Mouse (Mus musculus): Measurements from ENCODE around the gene Pdap1. TPM values are rescaled to one million over a fixed set of nuclear protein-coding genes. Genes with fewer than 3 reads are reported as not detected.

Pdap1 gene
- total RNA-seq, 1 experiment = 108 TPM

DNA sequence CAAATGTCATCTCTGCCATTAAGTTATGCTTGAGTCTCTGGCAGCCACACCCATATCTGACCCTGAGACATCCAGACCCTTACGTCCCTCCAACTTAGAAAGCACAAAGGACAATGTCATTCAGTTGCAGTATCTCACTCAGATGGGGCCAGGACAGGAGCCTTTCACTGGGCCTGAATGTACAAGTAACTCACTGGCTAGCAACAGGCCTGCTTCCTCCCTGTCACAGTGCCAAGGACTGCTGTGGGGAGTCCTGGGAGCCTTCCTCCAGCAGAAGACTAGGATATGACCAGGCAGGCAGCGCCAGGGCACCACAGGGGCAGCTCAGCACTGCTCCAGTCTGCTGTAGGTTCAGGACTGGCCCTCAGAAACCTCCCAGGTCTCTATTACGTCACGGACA is 10.9 kb downstream of the Pdap1 start:
- H3K36me3 ChIP-seq (ENCODE audit: control insufficient read depth, insufficient read depth, low read length, poor library complexity, severe bottlenecking) = peaks cover 79% of the 10 kb centered on the region
- no peaks in the 10 kb centered on the region for H3K9me3 ChIP-seq (ENCODE audit: control insufficient read depth, insufficient read depth, low read depth, low read length)
- H3K27ac ChIP-seq (ENCODE audit: insufficient read depth, low read depth, low read length, poor library complexity, severe bottlenecking) = no peak overlapping the region
- peaks cover 0 to 4% of the 10 kb centered on the region in 2 experiments; a peak in 1 of 4 replicates for H3K4me1 ChIP-seq (ENCODE audit: control insufficient read depth in 2 of 2, insufficient read depth in 2 of 2, low read length in 2 of 2, poor library complexity in 1 of 2)
- no peak for DNase-seq (ENCODE audit: low read depth, low spot score)
- H3K4me3 ChIP-seq (ENCODE audit: insufficient read depth in 1 of 2, low read depth in 1 of 2, low read length in 2 of 2, poor library complexity in 1 of 2, severe bottlenecking in 1 of 2) = no peak overlapping the region
- in situ Hi-C loops (cut with MboI; ENCODE audit: low sequenced_read_pairs in 2 of 2, unreplicated experiment in 2 of 2) = no loop called here
- H3K9ac ChIP-seq (ENCODE audit: insufficient read depth, low read depth, low read length, poor library complexity, severe bottlenecking) = no peak overlapping the region
- TF ChIP-seq ZNF384 (IDR thresholded peaks at IDR 0.05; ENCODE audit: low read depth, low read length) = no peak
- TF ChIP-seq MAFK (IDR thresholded peaks at IDR 0.05; ENCODE audit: insufficient read depth, low read depth, low read length) = no peak
- no peak for TF ChIP-seq HCFC1 (IDR thresholded peaks at IDR 0.05; ENCODE audit: borderline replicate concordance, insufficient read depth, low read length)

DNA sequence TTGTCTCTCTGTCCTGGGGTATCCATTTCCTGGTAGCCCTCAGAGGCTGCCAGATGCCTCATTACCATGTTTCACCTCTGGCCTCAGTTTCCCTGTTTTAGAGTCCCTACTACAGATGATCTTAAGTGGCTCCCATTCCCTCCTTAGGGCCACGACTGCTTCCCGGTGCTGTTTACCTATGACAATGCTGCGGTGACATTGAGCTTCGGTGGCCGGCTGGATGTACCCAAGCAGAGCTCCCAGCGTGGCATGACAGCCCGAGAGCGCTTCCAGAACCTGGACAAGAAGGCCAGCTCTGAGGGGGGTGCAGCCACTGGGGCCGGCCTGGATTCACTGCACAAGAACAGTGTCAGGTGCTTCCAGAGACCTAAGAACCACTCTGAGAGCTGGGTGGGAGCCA is 13.5 kb downstream of the Pdap1 start:
- no peak overlapping the region for H3K9ac ChIP-seq (ENCODE audit: insufficient read depth, low read depth, low read length, poor library complexity, severe bottlenecking)
- no peak for DNase-seq (ENCODE audit: low read depth, low spot score)
- H3K36me3 ChIP-seq (ENCODE audit: control insufficient read depth, insufficient read depth, low read length, poor library complexity, severe bottlenecking) = peaks cover 69% of the 10 kb centered on the region
- H3K4me1 ChIP-seq (ENCODE audit: control insufficient read depth in 2 of 2, insufficient read depth in 2 of 2, low read length in 2 of 2, poor library complexity in 1 of 2) = no peaks in the 10 kb centered on the region; a peak in 1 of 4 replicates
- H3K9me3 ChIP-seq (ENCODE audit: control insufficient read depth, insufficient read depth, low read depth, low read length) = no peaks in the 10 kb centered on the region
- in situ Hi-C loops (cut with MboI; ENCODE audit: low sequenced_read_pairs in 2 of 2, unreplicated experiment in 2 of 2) = no loop called here
- TF ChIP-seq ZC3H11A (IDR thresholded peaks at IDR 0.05; ENCODE audit: borderline replicate concordance, low read depth, low read length) (no peak), MAFK (IDR thresholded peaks at IDR 0.05; ENCODE audit: insufficient read depth, low read depth, low read length) (no peak), CHD2 (IDR thresholded peaks at IDR 0.05; ENCODE audit: low read depth, low read length) (no peak), HCFC1 (IDR thresholded peaks at IDR 0.05; ENCODE audit: borderline replicate concordance, insufficient read depth, low read length) (no peak), ZNF384 (IDR thresholded peaks at IDR 0.05; ENCODE audit: low read depth, low read length) (no peak)
- H3K4me3 ChIP-seq (ENCODE audit: insufficient read depth in 1 of 2, low read depth in 1 of 2, low read length in 2 of 2, poor library complexity in 1 of 2, severe bottlenecking in 1 of 2) = no peak overlapping the region
- H3K27ac ChIP-seq (ENCODE audit: insufficient read depth, low read depth, low read length, poor library complexity, severe bottlenecking) = no peak overlapping the region

DNA sequence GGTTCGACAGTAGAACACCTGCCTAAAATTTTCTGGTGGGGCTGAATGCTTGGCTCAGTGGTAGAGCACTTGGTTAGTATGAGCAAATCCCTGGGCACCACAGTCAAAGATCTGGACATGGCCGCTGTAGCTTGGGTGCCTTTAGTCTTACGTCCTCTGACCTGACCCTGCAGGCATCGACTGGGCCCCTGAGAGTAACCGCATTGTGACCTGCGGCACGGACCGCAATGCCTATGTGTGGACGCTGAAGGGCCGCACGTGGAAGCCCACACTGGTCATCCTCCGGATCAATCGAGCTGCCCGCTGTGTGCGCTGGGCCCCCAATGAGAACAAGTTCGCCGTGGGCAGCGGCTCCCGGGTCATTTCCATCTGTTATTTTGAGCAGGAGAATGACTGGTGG is 16.6 kb downstream of the Pdap1 start:
- Histone ChIP-seq H3K27ac (ENCODE audit: insufficient read depth, low read depth, low read length, poor library complexity, severe bottlenecking) (no peak overlapping the region), H3K4me1 (ENCODE audit: control insufficient read depth in 2 of 2, insufficient read depth in 2 of 2, low read length in 2 of 2, poor library complexity in 1 of 2) (peaks cover 0 to 3% of the 10 kb centered on the region in 2 experiments; a peak in 2 of 4 replicates), H3K9ac (ENCODE audit: insufficient read depth, low read depth, low read length, poor library complexity, severe bottlenecking) (no peak overlapping the region), H3K36me3 (ENCODE audit: control insufficient read depth, insufficient read depth, low read length, poor library complexity, severe bottlenecking) (peaks cover 46% of the 10 kb centered on the region), H3K9me3 (ENCODE audit: control insufficient read depth, insufficient read depth, low read depth, low read length) (no peaks in the 10 kb centered on the region), H3K4me3 (ENCODE audit: insufficient read depth in 1 of 2, low read depth in 1 of 2, low read length in 2 of 2, poor library complexity in 1 of 2, severe bottlenecking in 1 of 2) (no peak overlapping the region)
- in situ Hi-C loops (cut with MboI; ENCODE audit: low sequenced_read_pairs in 2 of 2, unreplicated experiment in 2 of 2) = no loop called here
- TF ChIP-seq CHD2 (IDR thresholded peaks at IDR 0.05; ENCODE audit: low read depth, low read length) = no peak
- no peak for TF ChIP-seq MAFK (IDR thresholded peaks at IDR 0.05; ENCODE audit: insufficient read depth, low read depth, low read length)
- TF ChIP-seq ZC3H11A (IDR thresholded peaks at IDR 0.05; ENCODE audit: borderline replicate concordance, low read depth, low read length) = no peak
- TF ChIP-seq ZNF384 (IDR thresholded peaks at IDR 0.05; ENCODE audit: low read depth, low read length) = no peak
- TF ChIP-seq HCFC1 (IDR thresholded peaks at IDR 0.05; ENCODE audit: borderline replicate concordance, insufficient read depth, low read length) = no peak
- DNase-seq (ENCODE audit: low read depth, low spot score) = no peak

DNA sequence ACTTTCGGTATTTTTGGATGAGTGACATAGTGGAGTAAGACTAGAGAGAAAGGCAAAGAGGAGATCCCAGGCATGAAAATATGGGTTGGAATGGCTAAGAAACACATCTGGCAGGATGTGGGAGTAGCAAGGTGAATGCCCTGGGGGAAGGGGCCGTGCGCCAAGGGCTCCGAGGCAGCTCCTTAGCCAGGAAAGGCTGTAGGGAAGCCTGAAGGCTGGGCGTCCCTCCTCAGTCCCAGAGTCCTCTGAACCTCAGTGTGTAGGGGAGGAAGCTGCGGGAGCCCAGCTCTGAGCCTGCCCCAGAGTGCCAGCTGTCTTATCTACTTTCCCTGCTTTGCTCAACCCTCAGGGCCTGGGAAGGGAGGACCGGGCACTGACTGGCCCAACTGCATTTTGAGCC is 19.1 kb downstream of the Pdap1 start:
- TF ChIP-seq CHD2 (IDR thresholded peaks at IDR 0.05; ENCODE audit: low read depth, low read length) (no peak), MAFK (IDR thresholded peaks at IDR 0.05; ENCODE audit: insufficient read depth, low read depth, low read length) (no peak), ZNF384 (IDR thresholded peaks at IDR 0.05; ENCODE audit: low read depth, low read length) (no peak), ZC3H11A (IDR thresholded peaks at IDR 0.05; ENCODE audit: borderline replicate concordance, low read depth, low read length) (no peak), HCFC1 (IDR thresholded peaks at IDR 0.05; ENCODE audit: borderline replicate concordance, insufficient read depth, low read length) (no peak)
- no peak for DNase-seq (ENCODE audit: low read depth, low spot score)
- Histone ChIP-seq H3K9me3 (ENCODE audit: control insufficient read depth, insufficient read depth, low read depth, low read length) (no peaks in the 10 kb centered on the region), H3K4me3 (ENCODE audit: insufficient read depth in 1 of 2, low read depth in 1 of 2, low read length in 2 of 2, poor library complexity in 1 of 2, severe bottlenecking in 1 of 2) (no peak overlapping the region), H3K36me3 (ENCODE audit: control insufficient read depth, insufficient read depth, low read length, poor library complexity, severe bottlenecking) (peaks cover 29% of the 10 kb centered on the region), H3K4me1 (ENCODE audit: control insufficient read depth in 2 of 2, insufficient read depth in 2 of 2, low read length in 2 of 2, poor library complexity in 1 of 2) (peaks cover 2 to 3% of the 10 kb centered on the region in 2 experiments; a peak in 3 of 4 replicates), H3K27ac (ENCODE audit: insufficient read depth, low read depth, low read length, poor library complexity, severe bottlenecking) (no peak overlapping the region), H3K9ac (ENCODE audit: insufficient read depth, low read depth, low read length, poor library complexity, severe bottlenecking) (no peak overlapping the region)
- in situ Hi-C loops (cut with MboI; ENCODE audit: low sequenced_read_pairs in 2 of 2, unreplicated experiment in 2 of 2) = no loop called here

DNA sequence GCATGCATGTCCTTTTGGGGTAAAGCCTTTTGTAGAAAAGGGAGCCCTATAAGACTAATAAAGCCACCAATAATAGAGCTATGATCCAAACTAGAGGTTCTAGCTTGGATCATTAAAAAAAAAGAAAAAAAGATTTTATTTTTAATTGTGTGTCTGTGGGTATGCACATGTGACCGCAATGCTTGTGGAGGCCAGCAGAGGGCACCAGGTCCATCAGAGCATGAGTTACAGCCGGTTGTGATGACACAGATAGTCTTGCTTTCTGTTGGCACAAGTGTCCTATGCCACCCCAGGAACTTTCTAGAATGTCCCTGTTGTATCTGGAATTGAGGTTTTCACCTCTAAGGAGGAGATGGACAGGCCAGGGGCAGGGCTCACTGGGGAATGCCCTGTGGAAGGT is 20.7 kb downstream of the Pdap1 start:
- in situ Hi-C loops (cut with MboI; ENCODE audit: low sequenced_read_pairs in 2 of 2, unreplicated experiment in 2 of 2) = no loop called here
- Histone ChIP-seq H3K27ac (ENCODE audit: insufficient read depth, low read depth, low read length, poor library complexity, severe bottlenecking) (no peak overlapping the region), H3K36me3 (ENCODE audit: control insufficient read depth, insufficient read depth, low read length, poor library complexity, severe bottlenecking) (peaks cover 16% of the 10 kb centered on the region), H3K9me3 (ENCODE audit: control insufficient read depth, insufficient read depth, low read depth, low read length) (no peaks in the 10 kb centered on the region), H3K4me3 (ENCODE audit: insufficient read depth in 1 of 2, low read depth in 1 of 2, low read length in 2 of 2, poor library complexity in 1 of 2, severe bottlenecking in 1 of 2) (no peak overlapping the region), H3K9ac (ENCODE audit: insufficient read depth, low read depth, low read length, poor library complexity, severe bottlenecking) (no peak overlapping the region), H3K4me1 (ENCODE audit: control insufficient read depth in 2 of 2, insufficient read depth in 2 of 2, low read length in 2 of 2, poor library complexity in 1 of 2) (peaks cover 2 to 3% of the 10 kb centered on the region in 2 experiments; a peak in 3 of 4 replicates)
- TF ChIP-seq CHD2 (IDR thresholded peaks at IDR 0.05; ENCODE audit: low read depth, low read length) (no peak), ZC3H11A (IDR thresholded peaks at IDR 0.05; ENCODE audit: borderline replicate concordance, low read depth, low read length) (no peak), ZNF384 (IDR thresholded peaks at IDR 0.05; ENCODE audit: low read depth, low read length) (peak; percentile 78; the same call in 1 of the 2 replicates), HCFC1 (IDR thresholded peaks at IDR 0.05; ENCODE audit: borderline replicate concordance, insufficient read depth, low read length) (no peak), MAFK (IDR thresholded peaks at IDR 0.05; ENCODE audit: insufficient read depth, low read depth, low read length) (no peak)
- peak; percentile 55 for DNase-seq (ENCODE audit: low read depth, low spot score)

Data from ES-E14 (cell line).